Mouse (Mus musculus) liver, embryonic 13.5 days (tissue): ENCODE data around the gene Irs1. TPM values are rescaled to one million over a fixed set of nuclear protein-coding genes. Genes with fewer than 3 reads are reported as not detected.

Source experiments
- ATAC-seq: fragments of 200-750 bp; cut with Nextera tagmentation; 2 replicates; pipeline ENCODE4 v1.8.0; 2017; ENCODE audit warnings: low read depth, mild to moderate bottlenecking, moderate number of reproducible peaks, moderate library complexity
- DNase-seq: peaks from one replicate; pipeline ENCODE4 v3.0.0; 2022
- H3K27ac ChIP-seq: fragments of 300-500 bp; sonication (generic); 2 replicates; pipeline ENCODE4 v1.5.1; 2015; ENCODE audit warnings: moderate library complexity, mild to moderate bottlenecking, inconsistent platforms
- H3K27me3 ChIP-seq: fragments of 300-500 bp; sonication (generic); 2 replicates; pipeline ENCODE4 v1.6.1; 2015; ENCODE audit warnings: mild to moderate bottlenecking, inconsistent platforms
- H3K36me3 ChIP-seq: fragments of 300-500 bp; sonication (generic); 2 replicates; pipeline ENCODE4 v1.6.1; 2015; ENCODE audit warnings: mild to moderate bottlenecking, inconsistent platforms
- H3K4me1 ChIP-seq: fragments of 300-500 bp; sonication (generic); replicated peaks from 2 replicates; pipeline ENCODE4 v1.6.1; 2015; ENCODE audit warnings: inconsistent platforms
- H3K4me2 ChIP-seq: fragments of 300-500 bp; sonication (generic); 2 replicates; pipeline ENCODE4 v1.6.1; 2015; ENCODE audit warnings: inconsistent platforms, mild to moderate bottlenecking, moderate library complexity
- H3K4me3 ChIP-seq: fragments of 300-500 bp; sonication (generic); replicated peaks from 2 replicates; pipeline ENCODE4 v1.5.1; 2015; ENCODE audit warnings: mild to moderate bottlenecking, inconsistent platforms
- H3K9ac ChIP-seq: fragments of 300-500 bp; sonication (generic); 2 replicates; pipeline ENCODE4 v1.6.1; 2015; ENCODE audit warnings: mild to moderate bottlenecking, inconsistent platforms
- H3K9me3 ChIP-seq: fragments of 300-500 bp; sonication (generic); replicated peaks from 2 replicates; pipeline ENCODE4 v1.6.1; 2016; ENCODE audit warnings: inconsistent platforms
- WGBS: fragments of 180-500 bp; shearing (Covaris S2); methylation state at CpG from one replicate; pipeline ENCODE4 v1.1.7; 2015; ENCODE audit not compliant: insufficient replicate concordance; 5-methylcytosine and 5-hydroxymethylcytosine counted together
- polyA plus RNA-seq: library from polyadenylated mRNA; unstranded; fragments of >200 nt; fragmentation: Nextera tagmentation; extraction: Ambion mirVana; gene quantifications from 2 replicates; pipeline ENCODE4 v1.2.1, GENCODE M21; 2015

The Irs1 gene
- polyA plus RNA-seq, 1 experiment from 2014 or later: 0.75 TPM

DNA sequence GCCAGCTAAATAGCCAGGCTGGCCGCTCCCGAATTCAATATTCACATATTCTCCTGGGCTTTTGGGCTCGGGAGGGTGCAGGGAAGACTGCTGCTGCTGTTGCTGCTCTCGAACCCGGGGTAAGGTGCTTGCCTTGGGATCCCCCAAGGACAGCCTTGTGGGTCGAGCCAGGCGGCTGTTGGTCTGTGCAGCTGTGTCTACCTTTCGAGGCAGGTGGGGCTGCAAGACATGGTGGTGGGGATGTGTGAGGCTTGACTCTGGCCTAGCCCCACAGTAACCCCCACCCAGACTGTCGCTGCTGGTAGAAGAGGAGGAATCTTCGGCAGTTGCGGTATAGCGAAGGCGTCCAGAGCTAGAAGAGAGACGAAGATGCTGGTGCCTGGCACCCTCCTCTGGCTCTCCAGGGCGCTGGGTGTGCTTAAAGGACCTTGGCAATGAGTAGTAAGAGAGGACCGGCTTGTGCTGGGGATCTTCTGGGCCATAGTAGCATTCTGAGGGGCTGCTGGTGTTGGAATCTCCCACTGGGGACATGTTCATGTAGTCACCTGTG is 3.4 kb downstream of the Irs1 start:
- Histone ChIP-seq H3K9ac (no peak overlapping the region), H3K27ac (no peak overlapping the region), H3K9me3 (no peaks in the 10 kb centered on the region), H3K4me3 (peak overlapping the region; percentile 34; the same call in 1 of the 2 replicates), H3K4me1 (peaks cover 31% of the 10 kb centered on the region), H3K36me3 (peaks cover 16% of the 10 kb centered on the region), H3K4me2 (peak overlapping the region; percentile 61), H3K27me3 (peaks cover 78% of the 10 kb centered on the region)
- WGBS: 73% methylated on average over 16 of the region's 16 CpGs
- DNase-seq (no peak), ATAC-seq (no peak)

DNA sequence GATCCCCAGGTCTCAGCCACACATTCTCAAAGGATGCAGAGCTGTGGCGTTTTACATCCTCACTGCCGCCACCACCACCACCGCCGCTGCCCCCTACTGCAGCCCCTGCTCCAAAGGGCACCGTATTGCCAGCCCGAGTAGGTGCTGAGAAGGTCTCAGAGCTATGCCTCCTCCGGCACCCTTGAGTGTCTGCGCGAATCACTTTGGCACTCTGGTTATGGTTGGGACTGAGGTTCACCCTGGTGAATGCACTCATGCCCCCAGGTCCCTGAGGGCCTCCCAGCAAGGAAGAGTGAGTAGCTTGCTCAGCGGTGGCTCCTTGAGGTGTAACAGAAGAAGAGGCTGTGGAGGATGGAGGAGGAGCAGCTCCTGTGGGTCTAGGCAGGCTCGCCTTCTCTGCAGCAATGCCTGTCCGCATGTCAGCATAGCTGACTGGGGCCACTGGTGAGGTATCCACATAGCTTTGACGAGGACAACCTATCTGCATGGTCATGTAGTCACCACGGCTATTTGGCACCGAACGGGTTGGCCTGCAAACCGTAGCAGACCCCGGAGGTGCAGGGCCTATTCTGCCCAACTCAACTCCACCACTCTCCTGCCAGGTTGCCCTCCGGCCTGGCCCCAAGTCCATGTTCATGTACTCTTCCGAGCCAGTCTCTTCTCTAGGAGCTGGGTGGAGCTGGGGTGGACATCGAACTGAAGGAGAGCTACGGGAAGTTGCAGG is 4.0 kb downstream of the Irs1 start:
- Histone ChIP-seq H3K4me2 (peak overlapping the region; percentile 49), H3K9ac (peak overlapping the region; percentile 43), H3K36me3 (peaks cover 16% of the 10 kb centered on the region), H3K27ac (no peak overlapping the region; the same call in 1 of the 2 replicates), H3K9me3 (no peaks in the 10 kb centered on the region), H3K4me3 (peak overlapping the region; percentile 34), H3K27me3 (peaks cover 72% of the 10 kb centered on the region), H3K4me1 (peaks cover 35% of the 10 kb centered on the region)
- 66% methylated on average over 22 of the region's 22 CpGs for WGBS
- ATAC-seq: no peak
- DNase-seq: no peak

DNA sequence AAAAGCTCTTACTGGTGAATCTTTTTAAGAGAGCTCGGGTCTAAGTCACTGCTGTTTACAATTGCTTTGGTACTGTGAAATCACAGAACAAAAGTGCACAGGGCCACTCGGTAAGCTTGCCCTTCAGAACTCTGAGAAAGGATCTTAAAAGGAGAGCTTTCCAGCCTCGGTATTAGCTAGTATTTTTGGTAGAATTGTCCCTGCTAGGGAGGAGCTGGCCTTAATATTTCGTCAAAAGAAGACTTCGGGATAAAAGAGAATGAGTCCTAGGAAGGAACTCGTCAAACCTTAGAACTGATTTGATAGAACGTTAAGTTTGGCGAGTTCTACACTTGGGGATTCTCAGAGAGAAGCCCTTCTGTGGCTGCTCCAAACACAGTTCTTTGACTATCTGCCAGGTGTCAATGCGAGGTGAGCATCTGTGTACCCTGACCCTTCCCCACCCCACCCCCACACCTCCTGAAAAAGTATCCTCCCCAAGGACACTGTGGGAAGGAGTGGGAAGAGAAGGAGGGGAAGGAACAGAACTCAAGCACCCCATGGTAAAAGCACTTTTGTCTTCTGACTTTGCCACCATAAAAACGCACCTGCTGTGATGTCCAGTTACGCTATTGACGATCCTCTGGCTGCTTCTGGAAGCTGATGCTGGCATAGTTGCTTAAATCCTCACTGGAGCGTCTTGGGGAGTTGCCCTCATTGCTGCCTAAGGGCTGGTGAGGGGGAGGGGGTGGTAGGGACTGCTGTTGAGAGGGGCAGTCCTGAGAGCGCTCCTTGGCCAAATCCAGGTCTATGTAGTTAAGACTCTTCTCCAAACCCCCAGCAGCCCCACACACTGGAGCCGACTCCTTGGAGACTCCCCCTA is 4.8 kb downstream of the Irs1 start:
- peak overlapping the region; percentile 43 for H3K9ac ChIP-seq
- DNase-seq (no peak), ATAC-seq (no peak)
- no peak overlapping the region; the same call in 1 of the 2 replicates for H3K27ac ChIP-seq
- H3K27me3 ChIP-seq: peaks cover 69% of the 10 kb centered on the region
- peak overlapping the region; percentile 34 for H3K4me3 ChIP-seq
- H3K9me3 ChIP-seq: no peaks in the 10 kb centered on the region
- peaks cover 16% of the 10 kb centered on the region for H3K36me3 ChIP-seq
- peaks cover 35% of the 10 kb centered on the region for H3K4me1 ChIP-seq
- peak overlapping the region; percentile 49 for H3K4me2 ChIP-seq
- 44% methylated on average over 15 of the region's 15 CpGs for WGBS

DNA sequence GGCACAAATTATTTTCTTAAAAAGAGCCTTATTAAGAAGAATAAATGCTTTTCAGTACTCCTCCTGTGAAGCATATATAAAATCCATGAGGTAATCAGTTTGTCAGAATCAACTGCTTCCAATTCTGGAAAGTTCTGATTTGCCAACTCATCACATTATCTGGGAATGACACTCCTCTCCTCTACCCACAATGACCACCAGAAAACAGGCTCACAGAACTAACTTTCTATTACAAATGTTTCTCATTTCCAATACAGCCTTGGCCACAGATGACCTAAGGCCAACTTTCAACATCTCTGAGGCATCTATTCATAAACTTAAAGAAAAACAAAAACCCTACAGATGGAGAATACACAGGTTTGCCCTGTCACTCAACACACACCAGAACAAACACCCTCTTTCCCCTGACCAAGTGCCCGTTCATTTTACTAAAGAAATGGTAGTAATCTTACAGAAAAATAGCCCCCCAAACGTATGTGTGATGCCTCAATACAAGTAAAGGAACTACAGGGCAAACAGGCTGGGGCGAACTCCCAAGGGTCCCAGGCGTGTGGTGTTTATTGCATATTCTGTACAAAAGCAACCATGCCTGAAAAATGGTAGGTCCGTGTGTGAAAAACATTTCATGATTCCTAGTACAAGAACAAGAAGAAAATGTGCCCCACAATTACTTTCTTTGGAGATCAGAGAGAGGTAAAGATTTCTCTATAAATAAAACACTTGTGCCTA is 5.6 kb downstream of the Irs1 start:
- H3K27ac ChIP-seq: no peak overlapping the region
- peaks cover 16% of the 10 kb centered on the region for H3K36me3 ChIP-seq
- WGBS: 45% methylated on average over 5 of the region's 5 CpGs
- DNase-seq (no peak), ATAC-seq (no peak)
- peaks cover 61% of the 10 kb centered on the region for H3K27me3 ChIP-seq
- peaks cover 32% of the 10 kb centered on the region for H3K4me1 ChIP-seq
- peak overlapping the region; percentile 34 for H3K4me3 ChIP-seq
- no peaks in the 10 kb centered on the region for H3K9me3 ChIP-seq
- H3K9ac ChIP-seq: peak overlapping the region; percentile 43; the same call in 1 of the 2 replicates
- peak overlapping the region; percentile 49 for H3K4me2 ChIP-seq

DNA sequence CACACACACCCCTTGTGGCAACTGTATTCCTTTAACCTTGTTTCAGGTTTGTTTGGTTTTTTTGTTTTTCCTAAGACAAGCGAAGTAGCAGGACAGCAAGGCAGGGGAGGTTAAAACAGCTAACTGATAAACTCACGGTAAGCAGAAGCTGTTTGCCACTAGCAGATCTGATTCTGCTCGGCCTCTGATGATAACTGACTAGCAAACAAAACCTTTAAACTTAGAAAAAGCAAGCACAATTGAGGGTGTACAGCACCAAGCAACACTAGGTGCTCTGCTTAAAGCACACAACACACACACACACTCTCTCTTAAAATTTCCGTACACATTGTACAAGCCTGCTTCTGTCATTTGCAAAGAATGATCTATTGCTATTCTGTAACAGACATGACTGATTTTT is 6.8 kb downstream of the Irs1 start:
- ATAC-seq (no peak), DNase-seq (no peak)
- H3K9me3 ChIP-seq: no peaks in the 10 kb centered on the region
- H3K27ac ChIP-seq: no peak overlapping the region
- H3K4me3 ChIP-seq: peak overlapping the region; percentile 66; the same call in 1 of the 2 replicates
- H3K27me3 ChIP-seq: peaks cover 48% of the 10 kb centered on the region
- 34% methylated on average over 4 of the region's 4 CpGs for WGBS
- peaks cover 29% of the 10 kb centered on the region for H3K4me1 ChIP-seq
- H3K36me3 ChIP-seq: peaks cover 16% of the 10 kb centered on the region
- H3K4me2 ChIP-seq: peak overlapping the region; percentile 88
- peak overlapping the region; percentile 5; the same call in 1 of the 2 replicates for H3K9ac ChIP-seq

DNA sequence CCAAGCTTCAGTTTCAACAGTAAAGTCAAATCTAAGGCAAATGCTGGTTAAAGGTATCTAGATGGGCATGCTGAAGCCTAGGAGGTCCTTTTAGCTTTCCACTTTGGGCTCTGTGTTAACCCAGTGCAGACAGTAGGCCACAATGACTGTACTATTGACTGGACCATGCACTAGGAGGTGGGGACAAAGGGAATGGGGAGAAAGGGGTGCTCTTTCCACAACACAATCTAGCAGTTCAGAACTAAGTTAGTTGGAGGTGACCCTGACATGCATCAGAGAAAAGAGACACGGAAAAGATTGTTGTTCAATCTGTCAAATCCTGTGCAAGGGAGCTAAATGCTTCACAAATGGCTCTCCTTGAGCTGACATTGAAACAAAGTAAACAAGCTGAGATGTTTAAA is 7.3 kb downstream of the Irs1 start:
- Histone ChIP-seq H3K4me2 (peak overlapping the region; percentile 88), H3K4me3 (peak overlapping the region; percentile 66), H3K9me3 (no peaks in the 10 kb centered on the region), H3K9ac (peak overlapping the region; percentile 80), H3K27me3 (peaks cover 43% of the 10 kb centered on the region), H3K36me3 (peaks cover 13% of the 10 kb centered on the region), H3K27ac (peak overlapping the region; percentile 75), H3K4me1 (peaks cover 24% of the 10 kb centered on the region)
- DNase-seq (no peak), ATAC-seq (no peak)
- 70% methylated on average over 1 of the region's 1 CpGs for WGBS

DNA sequence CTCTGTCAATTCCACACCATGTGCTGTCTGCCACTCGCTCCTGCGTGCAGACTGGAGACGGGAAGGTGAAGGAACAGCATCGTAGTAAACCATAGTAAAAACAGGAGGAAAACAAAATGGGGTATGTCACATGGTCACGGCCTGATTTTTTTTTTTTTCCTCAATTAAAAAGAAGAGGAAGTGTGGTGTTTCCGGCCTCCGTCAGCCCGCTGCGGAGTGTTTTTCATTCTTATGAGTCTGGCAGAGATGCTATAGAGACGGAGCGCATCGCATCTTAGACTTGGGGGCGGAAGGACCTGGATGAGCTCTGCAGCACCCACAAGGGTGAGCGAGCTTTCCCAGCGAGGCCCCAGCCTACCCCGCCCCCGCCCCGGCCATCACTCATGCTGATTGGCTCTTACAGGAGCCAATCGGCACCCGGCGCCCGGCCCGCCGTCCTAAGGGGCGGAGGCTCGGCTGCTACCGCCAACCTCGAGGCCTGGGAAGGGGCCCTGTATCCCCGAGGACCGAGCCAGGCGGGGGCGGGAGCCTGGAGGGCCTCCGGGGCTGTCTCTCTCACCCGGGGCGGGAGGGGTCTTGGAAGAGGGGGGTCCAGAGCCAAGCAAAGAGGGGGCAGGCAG is 8.1 kb downstream of the Irs1 start:
- ATAC-seq (peak; percentile 98), DNase-seq (peak; percentile 75)
- H3K4me3 ChIP-seq: peak overlapping the region; percentile 66
- no peaks in the 10 kb centered on the region for H3K9me3 ChIP-seq
- H3K9ac ChIP-seq: peak overlapping the region; percentile 80
- H3K36me3 ChIP-seq: peaks cover 5% of the 10 kb centered on the region; the same call in 1 of the 2 replicates
- H3K27me3 ChIP-seq: peaks cover 36% of the 10 kb centered on the region
- H3K4me1 ChIP-seq: peaks cover 19% of the 10 kb centered on the region
- peak overlapping the region; percentile 88 for H3K4me2 ChIP-seq
- peak overlapping the region; percentile 75 for H3K27ac ChIP-seq
- WGBS: 1% methylated on average over 32 of the region's 35 CpGs

DNA sequence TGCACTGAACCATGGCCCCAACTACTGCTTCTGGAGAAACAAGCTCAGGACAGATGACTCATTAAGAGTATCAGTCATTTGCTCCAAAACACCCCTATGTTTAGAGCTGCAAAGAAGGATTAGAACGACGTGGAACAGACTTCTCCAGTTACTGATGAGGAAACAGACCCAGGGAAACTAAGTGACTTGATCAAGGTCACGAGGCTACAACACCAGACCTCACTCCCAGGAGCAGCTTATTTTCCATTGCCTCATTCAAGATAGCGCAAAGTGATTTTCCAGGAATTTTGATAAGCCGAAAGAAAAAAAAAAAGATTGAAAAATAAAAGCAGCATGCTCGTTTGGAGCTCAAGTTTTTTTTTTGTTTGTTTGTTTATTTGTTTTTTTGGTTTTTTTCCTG is 9.4 kb downstream of the Irs1 start:
- H3K9me3 ChIP-seq: no peaks in the 10 kb centered on the region
- DNase-seq: no peak
- H3K27ac ChIP-seq: no peak overlapping the region; the same call in 1 of the 2 replicates
- H3K9ac ChIP-seq: no peak overlapping the region
- 63% methylated on average over 6 of the region's 6 CpGs for WGBS
- peaks cover 5% of the 10 kb centered on the region; the same call in 1 of the 2 replicates for H3K36me3 ChIP-seq
- no peak overlapping the region for H3K4me2 ChIP-seq
- peaks cover 15% of the 10 kb centered on the region for H3K4me1 ChIP-seq
- ATAC-seq: no peak
- H3K27me3 ChIP-seq: peaks cover 23% of the 10 kb centered on the region
- H3K4me3 ChIP-seq: no peak overlapping the region

DNA sequence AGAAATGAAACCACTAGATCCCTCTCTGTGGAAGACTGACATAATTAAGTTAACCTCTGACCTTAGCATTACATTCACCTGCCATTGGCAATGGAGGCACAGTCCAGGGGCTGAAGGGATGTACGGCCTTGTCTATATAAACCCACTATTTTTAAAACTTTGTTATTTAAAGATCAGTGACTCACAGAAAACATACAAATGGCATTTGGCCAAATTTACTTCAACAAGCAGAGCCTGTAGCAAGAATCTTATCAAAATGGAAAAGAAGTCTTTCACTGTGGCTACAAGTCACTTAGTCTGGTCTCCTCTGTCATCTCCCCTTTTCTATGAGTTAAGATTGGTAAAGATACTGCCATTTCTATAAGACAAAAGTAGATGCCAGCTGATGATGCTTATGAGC is 11.4 kb downstream of the Irs1 start:
- H3K4me1 ChIP-seq: peaks cover 15% of the 10 kb centered on the region
- H3K4me3 ChIP-seq: no peak overlapping the region
- ATAC-seq (no peak), DNase-seq (no peak)
- no peak overlapping the region for H3K9ac ChIP-seq
- peaks cover 8% of the 10 kb centered on the region; the same call in 1 of the 2 replicates for H3K36me3 ChIP-seq
- H3K27me3 ChIP-seq: peaks cover 9% of the 10 kb centered on the region; the same call in 1 of the 2 replicates
- no peak overlapping the region for H3K27ac ChIP-seq
- H3K4me2 ChIP-seq: no peak overlapping the region
- 61% methylated on average over 1 of the region's 1 CpGs for WGBS
- H3K9me3 ChIP-seq: no peaks in the 10 kb centered on the region

DNA sequence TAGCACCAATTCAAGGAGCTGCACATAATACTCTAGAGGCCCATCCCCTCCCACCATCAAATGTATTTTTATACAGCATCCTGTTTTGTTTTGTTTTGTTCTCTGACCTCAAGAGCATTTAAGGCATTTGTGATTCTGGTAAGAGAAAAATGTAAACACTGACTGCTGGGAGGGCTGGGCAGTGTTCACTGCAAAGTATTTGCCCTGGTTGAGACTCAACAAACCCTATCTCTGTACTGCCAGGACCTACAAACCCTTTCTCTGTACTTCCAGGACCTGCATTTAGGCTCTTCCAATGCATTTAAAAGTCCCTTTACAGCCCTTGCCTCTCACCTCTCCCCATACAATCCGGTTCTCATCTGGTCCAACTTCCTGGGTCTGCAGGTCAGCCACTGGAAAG is 16.9 kb downstream of the Irs1 start:
- H3K4me1 ChIP-seq: no peaks in the 10 kb centered on the region
- H3K27me3 ChIP-seq: no peaks in the 10 kb centered on the region
- ATAC-seq: no peak
- H3K4me2 ChIP-seq: no peak overlapping the region
- 8% methylated on average over 1 of the region's 1 CpGs for WGBS
- H3K9ac ChIP-seq: no peak overlapping the region
- H3K27ac ChIP-seq: no peak overlapping the region
- no peak for DNase-seq
- peaks cover 8% of the 10 kb centered on the region; the same call in 1 of the 2 replicates for H3K36me3 ChIP-seq
- no peak overlapping the region for H3K4me3 ChIP-seq
- H3K9me3 ChIP-seq: no peaks in the 10 kb centered on the region
